Mouse (Mus musculus): ENCODE results near the gene Ramac. TPM values are rescaled to one million over a fixed set of nuclear protein-coding genes. Genes with fewer than 3 reads are reported as not detected.

The Ramac gene
- total RNA-seq, 1 experiment = 23.3 TPM

DNA sequence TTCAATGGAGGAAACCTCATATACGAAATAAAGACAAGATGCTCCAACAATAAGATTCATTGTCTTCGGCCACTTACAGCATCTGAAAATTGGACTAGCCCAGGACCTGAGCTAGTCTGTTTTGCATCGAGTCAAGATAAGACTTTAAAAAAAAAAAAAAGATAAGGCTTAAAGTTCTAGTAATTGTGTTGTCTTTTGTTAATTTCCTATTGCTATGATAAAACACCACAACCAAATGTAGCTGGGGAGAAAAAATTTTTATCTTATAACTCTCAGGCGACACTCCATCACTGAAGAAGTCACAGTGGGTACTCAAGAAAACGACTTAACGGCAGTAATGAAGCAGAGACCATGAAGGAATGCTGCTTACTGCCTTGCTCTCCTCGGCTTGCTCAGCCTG lies 22.7 kb upstream of the Ramac start:
- TF ChIP-seq ZNF384 (IDR thresholded peaks at IDR 0.05; ENCODE audit: low read depth, low read length) (no peak), ZC3H11A (IDR thresholded peaks at IDR 0.05; ENCODE audit: borderline replicate concordance, low read depth, low read length) (no peak), HCFC1 (IDR thresholded peaks at IDR 0.05; ENCODE audit: borderline replicate concordance, insufficient read depth, low read length) (no peak), MAFK (IDR thresholded peaks at IDR 0.05; ENCODE audit: insufficient read depth, low read depth, low read length) (no peak), CHD2 (IDR thresholded peaks at IDR 0.05; ENCODE audit: low read depth, low read length) (no peak)
- H3K4me1 ChIP-seq (ENCODE audit: control insufficient read depth in 2 of 2, insufficient read depth in 2 of 2, low read length in 2 of 2, poor library complexity in 1 of 2) = no peaks in the 10 kb centered on the region
- H3K36me3 ChIP-seq (ENCODE audit: control insufficient read depth, insufficient read depth, low read length, poor library complexity, severe bottlenecking) = no peaks in the 10 kb centered on the region
- no peak for DNase-seq (ENCODE audit: low read depth, low spot score)
- in situ Hi-C loops (cut with MboI; ENCODE audit: low sequenced_read_pairs in 2 of 2, unreplicated experiment in 2 of 2) = no loop called here
- no peaks in the 10 kb centered on the region; the same call in 1 of the 2 replicates for H3K9me3 ChIP-seq (ENCODE audit: control insufficient read depth, insufficient read depth, low read depth, low read length)
- no peak overlapping the region for H3K9ac ChIP-seq (ENCODE audit: insufficient read depth, low read depth, low read length, poor library complexity, severe bottlenecking)
- no peak overlapping the region for H3K4me3 ChIP-seq (ENCODE audit: insufficient read depth in 1 of 2, low read depth in 1 of 2, low read length in 2 of 2, poor library complexity in 1 of 2, severe bottlenecking in 1 of 2)
- no peak overlapping the region for H3K27ac ChIP-seq (ENCODE audit: insufficient read depth, low read depth, low read length, poor library complexity, severe bottlenecking)

GRCm38 (mm10) chr7:81744145-81744544 lies 18.6 kb upstream of the Ramac start:
- DNase-seq (ENCODE audit: low read depth, low spot score) = peak; percentile 15
- H3K9me3 ChIP-seq (ENCODE audit: control insufficient read depth, insufficient read depth, low read depth, low read length) = no peaks in the 10 kb centered on the region; the same call in 1 of the 2 replicates
- H3K9ac ChIP-seq (ENCODE audit: insufficient read depth, low read depth, low read length, poor library complexity, severe bottlenecking) = no peak overlapping the region
- in situ Hi-C loops (cut with MboI; ENCODE audit: low sequenced_read_pairs in 2 of 2, unreplicated experiment in 2 of 2) = no loop called here
- no peak overlapping the region for H3K4me3 ChIP-seq (ENCODE audit: insufficient read depth in 1 of 2, low read depth in 1 of 2, low read length in 2 of 2, poor library complexity in 1 of 2, severe bottlenecking in 1 of 2)
- H3K4me1 ChIP-seq (ENCODE audit: control insufficient read depth in 2 of 2, insufficient read depth in 2 of 2, low read length in 2 of 2, poor library complexity in 1 of 2) = no peaks in the 10 kb centered on the region
- H3K27ac ChIP-seq (ENCODE audit: insufficient read depth, low read depth, low read length, poor library complexity, severe bottlenecking) = no peak overlapping the region
- TF ChIP-seq HCFC1 (IDR thresholded peaks at IDR 0.05; ENCODE audit: borderline replicate concordance, insufficient read depth, low read length) = no peak
- TF ChIP-seq ZC3H11A (IDR thresholded peaks at IDR 0.05; ENCODE audit: borderline replicate concordance, low read depth, low read length) = no peak
- no peak for TF ChIP-seq ZNF384 (IDR thresholded peaks at IDR 0.05; ENCODE audit: low read depth, low read length)
- TF ChIP-seq MAFK (IDR thresholded peaks at IDR 0.05; ENCODE audit: insufficient read depth, low read depth, low read length) = no peak
- no peak for TF ChIP-seq CHD2 (IDR thresholded peaks at IDR 0.05; ENCODE audit: low read depth, low read length)
- no peaks in the 10 kb centered on the region for H3K36me3 ChIP-seq (ENCODE audit: control insufficient read depth, insufficient read depth, low read length, poor library complexity, severe bottlenecking)

DNA sequence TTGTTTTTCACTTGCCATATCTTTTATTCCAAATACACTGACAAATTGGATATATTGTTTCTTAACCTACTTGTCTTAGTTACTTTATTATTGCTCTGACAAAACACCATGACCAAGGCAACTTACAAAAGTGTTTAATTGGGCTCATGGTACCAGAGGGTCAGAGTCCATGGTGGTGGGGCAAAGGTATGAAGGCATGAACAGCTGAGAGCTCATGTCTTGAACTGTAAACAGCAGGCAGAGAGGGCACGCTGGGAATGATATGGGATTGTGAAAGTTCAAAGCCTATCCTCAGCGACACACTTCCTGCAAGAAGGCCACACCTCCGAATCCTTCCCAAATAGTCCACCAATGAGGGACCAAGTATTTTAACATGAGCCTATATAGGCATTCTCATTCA lies 14.8 kb upstream of the Ramac start:
- no peak for DNase-seq (ENCODE audit: low read depth, low spot score)
- Histone ChIP-seq H3K9me3 (ENCODE audit: control insufficient read depth, insufficient read depth, low read depth, low read length) (no peaks in the 10 kb centered on the region), H3K27ac (ENCODE audit: insufficient read depth, low read depth, low read length, poor library complexity, severe bottlenecking) (no peak overlapping the region), H3K4me1 (ENCODE audit: control insufficient read depth in 2 of 2, insufficient read depth in 2 of 2, low read length in 2 of 2, poor library complexity in 1 of 2) (no peaks in the 10 kb centered on the region), H3K9ac (ENCODE audit: insufficient read depth, low read depth, low read length, poor library complexity, severe bottlenecking) (no peak overlapping the region), H3K36me3 (ENCODE audit: control insufficient read depth, insufficient read depth, low read length, poor library complexity, severe bottlenecking) (no peaks in the 10 kb centered on the region), H3K4me3 (ENCODE audit: insufficient read depth in 1 of 2, low read depth in 1 of 2, low read length in 2 of 2, poor library complexity in 1 of 2, severe bottlenecking in 1 of 2) (no peak overlapping the region)
- in situ Hi-C loops (cut with MboI; ENCODE audit: low sequenced_read_pairs in 2 of 2, unreplicated experiment in 2 of 2) = no loop called here
- TF ChIP-seq ZC3H11A (IDR thresholded peaks at IDR 0.05; ENCODE audit: borderline replicate concordance, low read depth, low read length) (no peak), ZNF384 (IDR thresholded peaks at IDR 0.05; ENCODE audit: low read depth, low read length) (no peak), HCFC1 (IDR thresholded peaks at IDR 0.05; ENCODE audit: borderline replicate concordance, insufficient read depth, low read length) (no peak), MAFK (IDR thresholded peaks at IDR 0.05; ENCODE audit: insufficient read depth, low read depth, low read length) (no peak), CHD2 (IDR thresholded peaks at IDR 0.05; ENCODE audit: low read depth, low read length) (no peak)

- peak overlapping the region; percentile 94 for H3K9ac ChIP-seq (ENCODE audit: insufficient read depth, low read depth, low read length, poor library complexity, severe bottlenecking)
- TF ChIP-seq MAFK (IDR thresholded peaks at IDR 0.05; ENCODE audit: insufficient read depth, low read depth, low read length) (no peak), ZNF384 (IDR thresholded peaks at IDR 0.05; ENCODE audit: low read depth, low read length) (no peak), ZC3H11A (IDR thresholded peaks at IDR 0.05; ENCODE audit: borderline replicate concordance, low read depth, low read length) (no peak), HCFC1 (IDR thresholded peaks at IDR 0.05; ENCODE audit: borderline replicate concordance, insufficient read depth, low read length) (no peak), CHD2 (IDR thresholded peaks at IDR 0.05; ENCODE audit: low read depth, low read length) (no peak)
- no peaks in the 10 kb centered on the region for H3K9me3 ChIP-seq (ENCODE audit: control insufficient read depth, insufficient read depth, low read depth, low read length)
- no peaks in the 10 kb centered on the region for H3K36me3 ChIP-seq (ENCODE audit: control insufficient read depth, insufficient read depth, low read length, poor library complexity, severe bottlenecking)
- peak overlapping the region; percentile 61 for H3K27ac ChIP-seq (ENCODE audit: insufficient read depth, low read depth, low read length, poor library complexity, severe bottlenecking)
- in situ Hi-C loops (cut with MboI; ENCODE audit: low sequenced_read_pairs in 2 of 2, unreplicated experiment in 2 of 2) = no loop called here
- H3K4me1 ChIP-seq (ENCODE audit: control insufficient read depth in 2 of 2, insufficient read depth in 2 of 2, low read length in 2 of 2, poor library complexity in 1 of 2) = peaks cover 2 to 3% of the 10 kb centered on the region in 2 experiments; a peak in 1 of 4 replicates
- H3K4me3 ChIP-seq (ENCODE audit: insufficient read depth in 1 of 2, low read depth in 1 of 2, low read length in 2 of 2, poor library complexity in 1 of 2, severe bottlenecking in 1 of 2) = peak overlapping the region; percentile 91
- peak; percentile 49 for DNase-seq (ENCODE audit: low read depth, low spot score)
These were observed 553 bp downstream of the Ramac start for GRCm38 (mm10) chr7:81763110-81763845.

All from ES-E14 (cell line).